Comparison of ENCODE assay signal across 8 mouse cellular contexts in genomic region chr9:51278500-51279381, GRCm38 (mm10). TPM values are rescaled to one million over a fixed set of nuclear protein-coding genes. Genes with fewer than 3 reads are reported as not detected.
A peak's percentile ranks its signal among the peaks of the same experiment; 100 is the strongest.
DNase-seq lines count a peak whose midpoint lies in the region; ATAC-seq and TF ChIP-seq lines count a peak whose summit lies in the region.

Colca2 (minus strand) TSS chr9:51278569.

- POLR2A ChIA-PET in Patski (lab: Charles Lee) = interaction anchor here (0.6 kb wide), 1 partner anchor 96 kb away, joined by 4 read pairs; no protein-coding TSS in a partner anchor

- CTCF ChIA-PET in Patski (lab: Charles Lee) = interaction anchor here (1.4 to 2.2 kb wide), 2 partner anchors 14 to 116 kb away, joined by 7 to 9 read pairs; no protein-coding TSS in a partner anchor

- peak; percentile 59 for TF ChIP-seq CTCF in Patski (IDR thresholded peaks at IDR 0.05)

- under 1% methylated on average over 51 of the region's 53 CpGs for WGBS in hindbrain, embryonic 12.5 days

- peak; percentile 90 for ATAC-seq in Patski
- ATAC-seq in hindbrain, embryonic 12.5 days (ENCODE audit: low FRiP score) = peak; percentile 98

- peak within 1 kb of the TSS; percentile 60 for H3K9ac ChIP-seq in hindbrain, embryonic 12.5 days

- no peak within 1 kb of the TSS for H3K27ac ChIP-seq in hindbrain, embryonic 12.5 days

- DNase-seq in Patski (ENCODE audit: low read depth, low spot score) = no peak
- DNase-seq in cerebellum, postnatal 25 days = peak; percentile 52 to 68
- DNase-seq in frontal cortex, postnatal 36 days (ENCODE audit: low spot score in 2 of 2) = peak; percentile 51 to 57
- peak; percentile 42 to 50 for DNase-seq in layer of hippocampus, postnatal 25 days (ENCODE audit: extremely low spot score in 1 of 2, low spot score in 1 of 2)
- peak; percentile 93 for DNase-seq in lung, postnatal 10 days
- peak; percentile 83 for DNase-seq in retina, postnatal 1 day
- DNase-seq in urinary bladder, postnatal 10 days (ENCODE audit: low spot score) = peak; percentile 33

- H3K4me2 ChIP-seq in hindbrain, embryonic 12.5 days (replicated peaks) = peak within 1 kb of the TSS; percentile 87

- in situ Hi-C loops in Patski (cut with MboI; ENCODE audit: low pct_unique_long_range_greater_than_20kb) = loop anchor here (25.0 kb wide), 2 partner anchors 241 to 466 kb away; no protein-coding TSS in a partner anchor

- no peaks in the 10 kb centered on the region for H3K27me3 ChIP-seq in Patski
- peaks cover 29% of the 10 kb centered on the region for H3K27me3 ChIP-seq in hindbrain, embryonic 12.5 days

- no peaks in the 10 kb centered on the region for H3K36me3 ChIP-seq in hindbrain, embryonic 12.5 days

- peaks cover 15% of the 10 kb centered on the region for H3K4me1 ChIP-seq in hindbrain, embryonic 12.5 days

- no peaks in the 10 kb centered on the region for H3K9me3 ChIP-seq in hindbrain, embryonic 12.5 days (replicated peaks)

- H3K4me3 ChIP-seq in hindbrain, embryonic 12.5 days = peak within 1 kb of the TSS; percentile 48

RNA-seq across cellular contexts. Expression of gene Colca2, which starts in this region (rescaled TPM):
- 3.5 TPM for polyA plus RNA-seq in Patski (2021)
- 2.1 and 2.4 TPM in 2 replicates for polyA plus RNA-seq in hindbrain, embryonic 12.5 days (2016; fragmentation: Nextera tagmentation; extraction: Ambion mirVana)
- 1 to 10 TPM in 1 of 2 experiments, under 1 TPM in 1; 0.57 to 1.2 TPM for total RNA-seq in layer of hippocampus, postnatal 25 days (2021)
